Mouse (Mus musculus) spleen, adult 2 months (tissue): ENCODE data around the gene Brd1. TPM values are rescaled to one million over a fixed set of nuclear protein-coding genes. Genes with fewer than 3 reads are reported as not detected.
A peak's percentile ranks its signal among the peaks of the same experiment; 100 is the strongest.

Experiments used
- DNase-seq, 2 experiments: peaks; one replicate each; pipeline versions ENCODE4 v3.0.0 to v3.0.0-alpha.2; 2012 to 2021; ENCODE audit warnings: low spot score in 2 of 2, low read depth in 1 of 2
- H3K27ac ChIP-seq: fragments of 200-500 bp; 2 replicates; pipeline ENCODE4 v1.5.1; 2012; ENCODE audit warnings: low read length, inconsistent platforms; ENCODE audit not compliant: insufficient read depth
- H3K27me3 ChIP-seq: fragments of 200-500 bp; 2 replicates; pipeline ENCODE4 v1.6.1; 2012; ENCODE audit warnings: mild to moderate bottlenecking, moderate library complexity, low read length, inconsistent platforms; ENCODE audit not compliant: control insufficient read depth, insufficient read depth
- H3K36me3 ChIP-seq: fragments of 200-500 bp; 2 replicates; pipeline ENCODE4 v1.6.1; 2012; ENCODE audit warnings: mild to moderate bottlenecking, low read length, inconsistent platforms; ENCODE audit not compliant: control insufficient read depth, insufficient read depth
- H3K4me1 ChIP-seq: fragments of 200-500 bp; 2 replicates; pipeline ENCODE4 v1.6.1; 2011; ENCODE audit warnings: inconsistent platforms; ENCODE audit not compliant: control insufficient read depth, insufficient read depth, insufficient read length
- H3K4me3 ChIP-seq: fragments of 200-500 bp; 2 replicates; pipeline ENCODE4 v1.5.1; 2011; ENCODE audit warnings: mild to moderate bottlenecking, inconsistent platforms; ENCODE audit not compliant: insufficient read depth, insufficient read length; ENCODE audit errors: extremely low read depth
- CTCF ChIP-seq: fragments of 200-500 bp; IDR thresholded peaks from 2 replicates; pipeline ENCODE4 v1.5.1; 2011; ENCODE audit warnings: mild to moderate bottlenecking, inconsistent platforms; ENCODE audit not compliant: insufficient read depth, insufficient read length, insufficient replicate concordance; ENCODE audit errors: extremely low read depth
- POLR2A ChIP-seq: fragments of 200-500 bp; IDR thresholded peaks from 2 replicates; pipeline ENCODE4 v1.6.1; 2011; ENCODE audit warnings: low read depth, low read length, inconsistent platforms
- WGBS: fragments of 180-500 bp; shearing (Covaris S2); methylation state at CpG from one replicate; pipeline ENCODE4 v1.1.7; 2018; 5-methylcytosine and 5-hydroxymethylcytosine counted together
- polyA plus RNA-seq: library from polyadenylated mRNA; depleted of rRNA; stranded (reverse); fragments of >200 nt; gene quantifications from 2 replicates; pipeline ENCODE4 v1.2.3, GENCODE M21; 2012

Brd1 gene
- polyA plus RNA-seq, 1 experiment = 13.2 TPM

GRCm38 (mm10) chr15:88675998-88676397, 58.0 kb downstream of the Brd1 start:
- H3K27ac ChIP-seq = no peak overlapping the region
- no peak for DNase-seq
- no peak for TF ChIP-seq POLR2A
- no peak for TF ChIP-seq CTCF
- H3K36me3 ChIP-seq = no peaks in the 10 kb centered on the region
- no peaks in the 10 kb centered on the region for H3K4me1 ChIP-seq
- H3K27me3 ChIP-seq = no peaks in the 10 kb centered on the region
- 89% methylated on average over 5 of the region's 5 CpGs for WGBS
- H3K4me3 ChIP-seq = no peak overlapping the region

GRCm38 (mm10) chr15:88668693-88669092, 65.3 kb downstream of the Brd1 start:
- WGBS = 74% methylated on average over 2 of the region's 2 CpGs
- no peak for TF ChIP-seq POLR2A
- TF ChIP-seq CTCF = no peak

GRCm38 (mm10) chr15:88667653-88668052, 66.4 kb downstream of the Brd1 start:
- DNase-seq = no peak
- Histone ChIP-seq H3K36me3 (no peaks in the 10 kb centered on the region), H3K4me1 (no peaks in the 10 kb centered on the region), H3K27me3 (no peaks in the 10 kb centered on the region), H3K4me3 (no peak overlapping the region), H3K27ac (no peak overlapping the region)
- 85% methylated on average over 3 of the region's 3 CpGs for WGBS
- TF ChIP-seq POLR2A (no peak), CTCF (no peak)

More at GRCm38 (mm10) chr15:88668693-88669092, 65.3 kb downstream of the Brd1 start:
- DNase-seq = no peak
- no peak overlapping the region for H3K4me3 ChIP-seq
- H3K27ac ChIP-seq = no peak overlapping the region
- no peaks in the 10 kb centered on the region for H3K27me3 ChIP-seq
- no peaks in the 10 kb centered on the region for H3K36me3 ChIP-seq
- no peaks in the 10 kb centered on the region for H3K4me1 ChIP-seq

- 73% methylated on average over 4 of the region's 4 CpGs for WGBS
- H3K27me3 ChIP-seq = no peaks in the 10 kb centered on the region
- no peaks in the 10 kb centered on the region for H3K4me1 ChIP-seq
- no peak for TF ChIP-seq CTCF
- no peak for TF ChIP-seq POLR2A
- H3K4me3 ChIP-seq = no peak overlapping the region
- no peak overlapping the region for H3K27ac ChIP-seq
- H3K36me3 ChIP-seq = no peaks in the 10 kb centered on the region
- no peak for DNase-seq
Measured at GRCm38 (mm10) chr15:88665846-88666245, 68.2 kb downstream of the Brd1 start.

GRCm38 (mm10) chr15:88663041-88663440, 71.0 kb downstream of the Brd1 start:
- Histone ChIP-seq H3K36me3 (no peaks in the 10 kb centered on the region), H3K27ac (no peak overlapping the region), H3K27me3 (no peaks in the 10 kb centered on the region), H3K4me1 (no peaks in the 10 kb centered on the region), H3K4me3 (no peak overlapping the region)
- WGBS = 39% methylated on average over 11 of the region's 11 CpGs
- TF ChIP-seq CTCF (no peak), POLR2A (no peak)
- no peak for DNase-seq

GRCm38 (mm10) chr15:88662111-88662850, 71.8 kb downstream of the Brd1 start:
- H3K36me3 ChIP-seq = no peaks in the 10 kb centered on the region
- H3K27me3 ChIP-seq = no peaks in the 10 kb centered on the region
- DNase-seq = peak in 1 of 2 experiments; percentile 28
- no peak overlapping the region for H3K4me3 ChIP-seq
- WGBS = 11% methylated on average over 22 of the region's 22 CpGs
- TF ChIP-seq POLR2A (no peak), CTCF (peak; percentile 67; the same call in 1 of the 2 replicates)
- H3K4me1 ChIP-seq = no peaks in the 10 kb centered on the region
- H3K27ac ChIP-seq = no peak overlapping the region

GRCm38 (mm10) chr15:88661654-88662053, 72.4 kb downstream of the Brd1 start:
- Histone ChIP-seq H3K36me3 (no peaks in the 10 kb centered on the region), H3K4me1 (no peaks in the 10 kb centered on the region), H3K27ac (no peak overlapping the region), H3K4me3 (no peak overlapping the region), H3K27me3 (no peaks in the 10 kb centered on the region)
- 68% methylated on average over 3 of the region's 3 CpGs for WGBS
- no peak for DNase-seq
- no peak for TF ChIP-seq POLR2A
- TF ChIP-seq CTCF = no peak
